Mouse (Mus musculus) small intestine, adult 10 weeks (tissue): ENCODE measurements around the gene Tbx18. TPM values are rescaled to one million over a fixed set of nuclear protein-coding genes. Genes with fewer than 3 reads are reported as not detected.

Experiments
- polyA plus RNA-seq: library from polyadenylated mRNA; stranded (reverse); fragments of 350-450 nt; fragmentation: Illumina TruSeq; extraction: RNeasy Lipid Tissue Mini Kit (QIAGEN cat#74804); gene quantifications from one replicate; pipeline ENCODE4 v1.2.3, GENCODE M21; 2014; ENCODE audit warnings: low replicate concordance

The Tbx18 gene
- not detected for polyA plus RNA-seq

DNA sequence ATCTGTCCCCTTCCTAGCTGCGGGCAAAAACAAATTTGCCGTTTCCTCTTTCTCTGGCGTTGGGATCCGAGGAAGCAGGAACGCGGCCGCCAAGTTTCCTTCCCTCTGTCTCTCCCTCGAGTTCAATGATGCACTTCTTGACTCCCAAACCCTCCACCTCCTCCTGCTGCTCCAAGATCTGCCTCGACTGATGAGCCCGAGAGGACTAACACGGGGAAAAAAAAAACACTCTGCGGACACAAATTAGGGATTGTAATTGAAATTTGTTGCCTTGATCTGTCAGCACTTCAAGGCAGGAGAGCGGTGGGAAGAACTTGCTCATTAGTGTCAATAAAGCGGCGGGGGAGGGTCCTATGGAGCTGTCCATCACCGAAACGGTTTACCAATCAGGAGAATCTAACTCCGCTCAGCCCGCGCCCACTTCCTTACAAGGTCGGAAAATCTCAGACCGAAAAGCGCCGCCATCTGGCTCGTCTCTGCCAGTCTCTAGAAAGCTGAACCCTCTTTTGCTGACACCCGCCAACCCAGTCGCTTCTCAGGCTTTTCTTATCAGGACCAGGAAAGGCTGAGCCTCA, at the start of gene Tbx18:
Tbx18 (minus strand) TSS at position 300 of the 575 bp plus-strand sequence.

